Mouse (Mus musculus): ENCODE measurements around the gene Fars2. TPM values are rescaled to one million over a fixed set of nuclear protein-coding genes. Genes with fewer than 3 reads are reported as not detected.

Fars2 gene
- polyA plus RNA-seq (2015; fragmentation: Nextera tagmentation; extraction: Ambion mirVana): 54.9 and 78.9 TPM in 2 replicates

DNA sequence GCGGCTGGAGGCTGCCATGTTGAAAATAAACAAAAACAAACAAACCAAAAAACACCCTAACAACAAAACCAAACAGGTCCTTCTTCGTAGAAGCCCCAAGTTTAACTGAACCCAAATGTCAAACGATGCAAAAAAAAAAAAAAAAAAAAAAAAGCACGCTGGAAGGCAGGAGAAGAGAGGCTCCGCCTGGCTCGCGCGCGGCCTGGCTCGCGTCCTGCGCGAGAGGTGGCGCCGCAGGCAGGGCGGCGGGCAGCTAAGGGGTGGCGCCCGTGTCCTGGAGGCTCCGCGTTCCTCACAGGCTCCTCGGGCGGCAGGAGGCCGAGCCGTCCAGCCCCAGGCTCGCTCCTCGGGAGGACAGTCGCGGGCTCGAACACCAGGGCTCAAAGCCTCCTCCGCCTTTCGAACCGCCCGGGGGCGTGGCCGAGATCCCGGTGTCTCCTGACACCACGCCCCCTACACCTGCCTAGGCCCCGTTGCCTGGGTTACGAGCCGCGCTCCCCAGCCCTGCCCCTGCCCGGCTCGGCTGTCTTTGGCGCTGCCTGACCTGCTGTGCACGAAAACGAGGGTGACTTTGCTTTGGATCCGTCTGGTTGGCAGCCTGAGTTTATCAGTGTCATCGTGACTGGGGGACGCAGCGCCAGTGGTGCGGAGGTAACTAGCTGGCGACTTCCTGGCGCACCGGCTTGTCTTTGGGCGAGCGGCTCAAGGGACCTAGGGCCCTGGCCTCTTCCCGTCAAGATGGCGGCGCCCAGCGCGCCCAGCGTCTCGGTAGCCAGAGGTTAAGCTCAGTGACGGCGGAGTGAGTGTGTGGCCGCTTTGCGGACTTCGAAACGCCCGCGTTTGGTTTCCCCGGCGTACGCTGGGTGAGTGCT lies at the start of gene Fars2, which contains the start of gene Lyrm4:
Fars2 (plus strand) TSS at position 270 of the 872 bp plus-strand sequence.
Lyrm4 (minus strand) TSS at position 384 of the 872 bp plus-strand sequence.

GRCm38 (mm10) chr13:36734731-36735571 lies 617.7 kb downstream of the Fars2 start, which contains the start of gene Nrn1:
Gene Nrn1, minus strand, starts transcription at chr13:36735131.

Other genes starting within 250 kb of the Fars2 start
- gene Rpp40, start 211.1 kb upstream of the Fars2 start, polyA plus RNA-seq (2015; fragmentation: Nextera tagmentation; extraction: Ambion mirVana): 25.5 and 27.0 TPM in 2 replicates
- gene Ppp1r3g, start 158.6 kb upstream of the Fars2 start, polyA plus RNA-seq (2015; fragmentation: Nextera tagmentation; extraction: Ambion mirVana): 0.36 and 0.96 TPM in 2 replicates
- gene Lyrm4, start 114 bp downstream of the Fars2 start, polyA plus RNA-seq (2015; fragmentation: Nextera tagmentation; extraction: Ambion mirVana): 40.4 and 47.5 TPM in 2 replicates